Mouse (Mus musculus): ENCODE measurements around the gene Ccdc6. TPM values are rescaled to one million over a fixed set of nuclear protein-coding genes. Genes with fewer than 3 reads are reported as not detected.

Ccdc6 gene
- total and polyA plus RNA-seq, 3 experiments: 25.4 to 143 (median 42.0) TPM

GRCm38 (mm10) chr10:70151171-70151570, 54.2 kb downstream of the Ccdc6 start:
- Histone ChIP-seq H3K36me3 (ENCODE audit: control insufficient read depth in 1 of 2, insufficient read depth in 2 of 2, low read length in 2 of 2) (no peaks in the 10 kb centered on the region; a peak in 2 of 4 replicates), H3K27me3 (ENCODE audit: control insufficient read depth in 1 of 2, insufficient read depth in 2 of 2, low read length in 2 of 2) (no peaks in the 10 kb centered on the region), H3K4me1 (ENCODE audit: control insufficient read depth in 1 of 2, insufficient read depth in 2 of 2, low read length in 2 of 2) (no peaks in the 10 kb centered on the region), H3K79me2 (ENCODE audit: control insufficient read depth, insufficient read depth, low read length, poor library complexity) (no peaks in the 10 kb centered on the region), H3K27ac (ENCODE audit: control insufficient read depth, low read depth, low read length) (no peak overlapping the region), H3K9me3 (replicated peaks; ENCODE audit: insufficient read depth, low read length) (no peaks in the 10 kb centered on the region), H3K4me3 (ENCODE audit: control insufficient read depth in 1 of 2, insufficient read depth in 1 of 2, low read depth in 2 of 2, low read length in 2 of 2) (no peak overlapping the region), H3K9ac (ENCODE audit: control insufficient read depth, low read depth, low read length, poor library complexity, severe bottlenecking) (no peak overlapping the region)
- DNase-seq (ENCODE audit: low read depth, low spot score): no peak
- TF ChIP-seq MAZ (IDR thresholded peaks at IDR 0.05; ENCODE audit: low read depth, low read length) (no peak), ZKSCAN1 (IDR thresholded peaks at IDR 0.05; ENCODE audit: low read depth, low read length) (no peak), USF2 (IDR thresholded peaks at IDR 0.05; ENCODE audit: borderline replicate concordance in 1 of 2, insufficient read depth in 1 of 2, low read depth in 1 of 2, low read length in 2 of 2) (no peak), ZNF384 (IDR thresholded peaks at IDR 0.05; ENCODE audit: low read depth, low read length) (no peak), RCOR1 (IDR thresholded peaks at IDR 0.05; ENCODE audit: low read depth, low read length) (no peak), BHLHE40 (IDR thresholded peaks at IDR 0.05; ENCODE audit: borderline replicate concordance, low read depth, low read length) (no peak), POLR2AphosphoS2 (IDR thresholded peaks at IDR 0.05; ENCODE audit: low read length) (no peak)

DNA sequence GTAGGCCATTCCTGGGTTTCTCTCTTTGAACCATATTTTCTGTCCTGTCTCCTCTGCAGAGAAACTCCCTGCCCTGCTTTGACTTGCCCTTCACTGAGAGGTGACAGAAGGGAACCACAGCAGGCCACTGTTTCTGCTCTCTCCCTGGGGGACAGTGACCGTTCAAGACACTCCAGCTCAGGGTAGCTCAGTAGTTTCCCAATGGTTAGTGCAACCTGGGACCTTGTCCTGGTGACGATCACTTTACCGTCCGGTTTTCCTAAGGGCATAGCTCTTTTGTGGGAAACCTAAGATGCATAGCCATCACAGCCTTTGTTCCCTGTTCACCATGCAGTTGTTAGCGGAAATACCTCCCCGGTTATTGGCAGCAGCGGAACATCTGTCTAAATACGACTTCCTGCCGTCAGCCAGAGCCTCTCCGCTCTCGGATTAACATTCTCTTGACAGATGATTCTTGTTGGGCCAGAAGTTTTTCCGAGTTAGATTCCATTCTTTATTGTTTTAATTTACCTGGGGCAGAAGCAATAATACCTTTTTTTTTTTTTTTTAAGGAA, 55.3 kb downstream of the Ccdc6 start:
- Histone ChIP-seq H3K9me3 (replicated peaks; ENCODE audit: insufficient read depth, low read length) (no peaks in the 10 kb centered on the region), H3K9ac (ENCODE audit: control insufficient read depth, low read depth, low read length, poor library complexity, severe bottlenecking) (no peak overlapping the region), H3K4me3 (ENCODE audit: control insufficient read depth in 1 of 2, insufficient read depth in 1 of 2, low read depth in 2 of 2, low read length in 2 of 2) (no peak overlapping the region), H3K27me3 (ENCODE audit: control insufficient read depth in 1 of 2, insufficient read depth in 2 of 2, low read length in 2 of 2) (no peaks in the 10 kb centered on the region), H3K79me2 (ENCODE audit: control insufficient read depth, insufficient read depth, low read length, poor library complexity) (no peaks in the 10 kb centered on the region), H3K36me3 (ENCODE audit: control insufficient read depth in 1 of 2, insufficient read depth in 2 of 2, low read length in 2 of 2) (peaks cover 0 to 4% of the 10 kb centered on the region in 2 experiments; a peak in 2 of 4 replicates), H3K4me1 (ENCODE audit: control insufficient read depth in 1 of 2, insufficient read depth in 2 of 2, low read length in 2 of 2) (no peaks in the 10 kb centered on the region), H3K27ac (ENCODE audit: control insufficient read depth, low read depth, low read length) (no peak overlapping the region)
- no peak for DNase-seq (ENCODE audit: low read depth, low spot score)
- no peak for TF ChIP-seq EP300 (IDR thresholded peaks at IDR 0.05; ENCODE audit: low read depth in 1 of 2, low read length in 2 of 2)
- TF ChIP-seq TBP (IDR thresholded peaks at IDR 0.05; ENCODE audit: low read depth, low read length): no peak
- no peak for TF ChIP-seq ELF1 (IDR thresholded peaks at IDR 0.05; ENCODE audit: low read depth, low read length)
- TF ChIP-seq POLR2AphosphoS2 (IDR thresholded peaks at IDR 0.05; ENCODE audit: low read length): no peak
- no peak for TF ChIP-seq JUND (IDR thresholded peaks at IDR 0.05; ENCODE audit: low read depth, low read length)
- TF ChIP-seq MAFK (IDR thresholded peaks at IDR 0.05; ENCODE audit: borderline replicate concordance, low read depth, low read length): no peak
- no peak for TF ChIP-seq KAT2A (conservative IDR thresholded peaks at IDR 0.05; ENCODE audit: low read depth, low read length)
- no peak for TF ChIP-seq NELFE (IDR thresholded peaks at IDR 0.05; ENCODE audit: low read depth, low read length)
- no peak for TF ChIP-seq POLR2AphosphoS5 (IDR thresholded peaks at IDR 0.05; ENCODE audit: borderline replicate concordance, low read depth, low read length)
- TF ChIP-seq NRF1 (IDR thresholded peaks at IDR 0.05; ENCODE audit: insufficient read depth, low read depth, low read length, poor library complexity, severe bottlenecking): no peak
- no peak for TF ChIP-seq MAX (IDR thresholded peaks at IDR 0.05; ENCODE audit: low read length)
- no peak for TF ChIP-seq MEF2A (IDR thresholded peaks at IDR 0.05; ENCODE audit: extremely low read depth, insufficient replicate concordance, low read depth, low read length, poor library complexity, severe bottlenecking)
- TF ChIP-seq ETS1 (IDR thresholded peaks at IDR 0.05; ENCODE audit: low read depth, low read length): no peak
- TF ChIP-seq HCFC1 (IDR thresholded peaks at IDR 0.05; ENCODE audit: low read depth, low read length): no peak
- no peak for TF ChIP-seq SIN3A (IDR thresholded peaks at IDR 0.05; ENCODE audit: low read length)
- TF ChIP-seq TCF12 (IDR thresholded peaks at IDR 0.05; ENCODE audit: low read depth, low read length): no peak
- TF ChIP-seq MYC (IDR thresholded peaks at IDR 0.05; ENCODE audit: low read depth, low read length): no peak
- TF ChIP-seq CHD1 (IDR thresholded peaks at IDR 0.05; ENCODE audit: low read depth, low read length): no peak
